Mouse (Mus musculus) thymus, postnatal 14 days (tissue): ENCODE results near the gene Layn.
A peak's percentile ranks its signal among the peaks of the same experiment; 100 is the strongest.

Source experiments
- DNase-seq: peaks from one replicate; pipeline ENCODE4 v3.0.0; 2021

Layn gene

DNA sequence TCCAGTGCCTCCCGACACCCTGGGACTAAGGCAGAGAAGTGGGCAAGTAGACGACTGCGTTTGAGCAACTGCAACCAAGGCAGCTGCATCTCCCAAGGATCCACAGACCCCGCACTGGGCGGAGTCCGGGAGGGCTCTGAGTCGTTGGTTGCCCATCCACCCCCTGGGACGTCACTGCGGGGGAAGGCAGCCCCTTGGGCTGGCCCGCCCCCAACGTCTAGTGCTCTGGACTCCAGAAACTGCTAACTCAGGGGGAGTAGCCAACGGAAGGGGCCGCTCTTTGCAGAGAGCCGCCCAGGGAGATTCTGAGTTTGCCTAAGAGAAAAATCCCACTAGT, at the start of gene Layn:
Gene Layn (minus strand): TSS at position 116 of the 337 bp plus-strand sequence.
- peak; percentile 61 for DNase-seq

DNA sequence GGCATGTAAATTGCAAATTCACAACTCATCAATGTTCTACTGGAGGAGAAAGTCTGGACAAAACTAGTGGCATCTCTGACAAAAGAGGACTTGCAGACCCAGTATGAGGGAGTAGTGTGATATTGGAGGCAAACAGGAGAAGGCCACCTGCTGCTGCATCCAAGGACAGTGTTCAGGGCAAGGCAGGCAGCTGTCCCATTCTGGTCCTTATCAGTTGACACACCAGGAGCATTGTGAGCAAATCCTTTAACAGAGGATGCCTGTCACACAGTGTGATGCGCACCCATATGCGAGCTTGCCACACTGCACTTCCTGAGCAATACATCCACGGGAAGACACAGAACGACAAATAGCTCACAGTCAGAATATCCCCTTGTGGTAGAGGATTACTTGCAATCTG, 37.9 kb upstream of the Layn start:
- DNase-seq: no peak

DNA sequence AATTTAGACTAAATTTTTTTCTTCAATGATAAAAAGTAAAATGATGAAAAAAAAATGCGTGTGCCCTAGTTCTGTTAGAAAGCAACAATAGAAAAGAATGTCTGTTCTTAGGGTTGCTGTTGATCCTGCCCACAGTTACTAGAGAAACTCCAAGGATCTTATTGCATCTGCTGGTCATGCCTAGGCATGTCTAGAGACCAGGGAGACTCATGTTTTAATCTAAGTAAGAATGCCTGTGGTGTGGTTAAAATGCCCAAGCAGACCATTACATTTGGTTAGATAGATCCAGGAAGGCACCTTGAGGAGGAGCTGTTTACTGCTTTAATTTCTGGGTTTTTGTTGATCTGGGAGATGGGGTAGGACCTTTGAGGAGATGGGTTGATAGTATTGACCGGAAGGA, 28.9 kb upstream of the Layn start:
- DNase-seq: no peak

- peak; percentile 5 for DNase-seq
Observed at GRCm38 (mm10) chr9:51103808-51104514, 27.1 kb upstream of the Layn start.

GRCm38 (mm10) chr9:51102963-51103807, 26.3 kb upstream of the Layn start:
- peak; percentile 7 for DNase-seq

DNA sequence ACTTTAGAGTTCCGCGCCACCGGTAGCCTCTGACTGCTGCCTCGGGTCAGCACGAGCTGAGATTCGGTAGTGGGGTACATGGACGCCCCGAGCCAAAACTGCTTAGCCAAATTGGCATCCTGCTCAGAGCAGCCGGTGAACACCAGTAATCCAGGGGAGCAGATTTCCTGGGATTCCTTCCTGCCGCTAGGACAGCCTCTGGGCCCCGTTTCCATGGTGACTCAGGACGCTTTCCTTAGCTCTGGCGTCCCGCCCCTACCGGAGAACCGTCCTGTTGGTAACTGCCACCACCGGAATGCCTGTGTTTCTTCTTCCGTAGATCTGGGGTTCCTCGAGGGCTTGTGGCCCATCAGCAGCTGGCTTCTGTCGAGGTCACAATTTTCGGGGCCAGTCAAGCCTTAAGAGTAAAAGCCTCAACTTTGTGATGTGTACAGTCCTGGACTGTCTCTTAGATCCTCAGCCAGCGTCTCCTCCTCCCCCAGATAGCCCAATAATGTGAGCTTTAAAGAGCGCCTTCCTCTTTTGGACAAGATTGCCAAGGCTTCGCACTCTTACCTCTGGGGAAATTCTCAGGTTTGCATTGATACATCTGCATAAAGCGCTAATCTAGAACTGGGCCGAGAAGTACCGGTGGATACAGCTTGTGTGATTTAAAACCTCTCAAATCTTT, 25.0 kb upstream of the Layn start, which contains the start of gene 4833427G06Rik:
Gene 4833427G06Rik (minus strand): TSS at position 323 of the 670 bp plus-strand sequence.
- no peak for DNase-seq

GRCm38 (mm10) chr9:51096306-51096705, 19.4 kb upstream of the Layn start:
- DNase-seq: no peak

DNA sequence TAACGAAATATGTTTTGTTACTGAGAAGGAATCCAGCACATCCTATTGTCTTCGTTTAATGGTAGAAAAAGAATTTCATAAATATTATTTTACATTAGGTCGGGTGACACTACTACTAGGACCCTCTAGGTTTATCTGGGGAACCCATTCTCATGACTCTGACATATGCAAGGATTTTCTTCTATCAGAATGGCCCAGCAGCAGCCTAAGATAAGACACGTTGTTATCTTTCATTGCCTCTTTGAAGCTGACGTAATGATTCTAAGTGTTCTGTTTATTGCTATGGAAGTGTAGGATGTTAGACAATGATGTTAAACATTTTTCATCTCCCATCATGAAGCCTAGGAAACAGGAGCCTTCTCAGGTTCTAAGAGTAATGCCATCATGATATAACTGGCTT, 16.8 kb upstream of the Layn start:
- no peak for DNase-seq

DNA sequence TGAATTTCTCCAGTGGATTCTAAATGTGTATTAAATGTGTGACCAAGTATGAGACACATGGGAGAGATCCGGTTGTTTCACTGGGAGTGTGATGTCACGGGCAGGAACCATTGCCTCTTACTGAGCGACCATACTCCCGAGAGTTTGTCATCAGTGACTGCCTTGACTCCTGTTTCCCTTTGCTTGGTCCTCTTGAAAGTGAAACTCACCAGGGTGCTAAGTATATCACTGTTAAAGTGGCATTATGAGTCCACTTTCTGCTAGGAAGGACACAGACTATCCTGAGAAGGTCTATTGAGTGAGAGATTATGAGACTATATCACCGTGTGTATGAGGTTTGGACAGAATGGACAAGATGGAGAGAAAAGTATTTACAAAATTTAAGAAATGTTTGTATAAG, 4.7 kb upstream of the Layn start:
- DNase-seq: no peak

DNA sequence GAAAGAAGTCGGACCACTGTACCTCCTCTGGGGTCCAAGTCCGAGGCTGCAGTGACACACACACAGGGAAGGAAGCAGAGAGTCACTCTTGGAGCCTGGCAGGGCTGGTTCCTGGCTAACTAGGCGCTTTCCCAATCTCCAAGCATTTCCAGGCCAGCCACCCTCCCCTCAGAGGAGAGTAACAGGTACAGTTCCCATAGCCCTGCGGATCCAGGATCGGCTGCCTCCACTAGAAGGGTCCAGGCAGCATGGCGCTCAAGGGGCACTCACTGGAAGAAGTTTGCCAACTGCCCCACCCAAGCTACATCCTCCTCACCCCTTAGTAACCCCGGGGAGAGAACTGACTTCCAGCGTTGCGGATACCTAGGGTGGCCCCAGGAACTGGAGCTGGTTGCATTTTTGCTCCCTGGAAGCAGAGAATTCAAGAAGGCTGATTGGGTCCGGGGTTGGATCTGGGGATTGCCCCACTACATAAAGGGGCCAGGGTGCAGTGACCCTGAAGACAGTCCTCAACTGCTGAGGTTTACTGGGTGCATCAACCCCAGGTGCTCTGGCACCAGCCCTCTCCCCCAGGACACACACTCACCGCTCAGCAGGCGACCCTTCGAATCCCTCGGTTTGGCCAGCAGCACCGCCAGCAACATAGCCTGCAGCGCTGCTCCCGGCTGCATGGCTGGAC, 455 bp downstream of the Layn start:
- peak; percentile 8 for DNase-seq

- DNase-seq: peak; percentile 17
Observed at GRCm38 (mm10) chr9:51075780-51076179, 1.1 kb downstream of the Layn start.

GRCm38 (mm10) chr9:51070801-51071200, 6.1 kb downstream of the Layn start:
- no peak for DNase-seq

- DNase-seq: no peak
Observed at GRCm38 (mm10) chr9:51068202-51068601, 8.7 kb downstream of the Layn start.

DNA sequence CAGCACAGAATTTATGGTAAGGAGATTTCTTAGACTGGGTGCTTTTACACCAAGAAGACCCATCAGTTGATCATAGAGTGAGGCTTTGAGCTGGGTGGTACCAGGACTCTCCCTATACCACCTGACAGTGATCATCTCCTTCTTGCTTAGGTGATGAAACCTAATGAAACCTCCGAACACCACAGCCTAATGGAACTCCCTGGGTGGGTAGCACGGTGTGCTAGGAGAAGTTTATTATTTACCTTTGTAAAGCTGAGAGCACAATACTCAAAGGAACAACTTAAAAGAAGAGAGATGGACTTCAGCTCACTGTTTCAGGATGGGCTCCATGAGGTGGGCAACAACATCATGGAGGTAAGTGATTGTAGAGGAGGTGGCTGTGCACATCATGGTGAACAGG, 16.3 kb downstream of the Layn start, which contains the start of gene Btg4:
Gene Btg4 (plus strand): TSS at position 301 of the 400 bp plus-strand sequence.
- no peak for DNase-seq

- DNase-seq: no peak
Observed at GRCm38 (mm10) chr9:51058951-51059521, 17.9 kb downstream of the Layn start.

DNA sequence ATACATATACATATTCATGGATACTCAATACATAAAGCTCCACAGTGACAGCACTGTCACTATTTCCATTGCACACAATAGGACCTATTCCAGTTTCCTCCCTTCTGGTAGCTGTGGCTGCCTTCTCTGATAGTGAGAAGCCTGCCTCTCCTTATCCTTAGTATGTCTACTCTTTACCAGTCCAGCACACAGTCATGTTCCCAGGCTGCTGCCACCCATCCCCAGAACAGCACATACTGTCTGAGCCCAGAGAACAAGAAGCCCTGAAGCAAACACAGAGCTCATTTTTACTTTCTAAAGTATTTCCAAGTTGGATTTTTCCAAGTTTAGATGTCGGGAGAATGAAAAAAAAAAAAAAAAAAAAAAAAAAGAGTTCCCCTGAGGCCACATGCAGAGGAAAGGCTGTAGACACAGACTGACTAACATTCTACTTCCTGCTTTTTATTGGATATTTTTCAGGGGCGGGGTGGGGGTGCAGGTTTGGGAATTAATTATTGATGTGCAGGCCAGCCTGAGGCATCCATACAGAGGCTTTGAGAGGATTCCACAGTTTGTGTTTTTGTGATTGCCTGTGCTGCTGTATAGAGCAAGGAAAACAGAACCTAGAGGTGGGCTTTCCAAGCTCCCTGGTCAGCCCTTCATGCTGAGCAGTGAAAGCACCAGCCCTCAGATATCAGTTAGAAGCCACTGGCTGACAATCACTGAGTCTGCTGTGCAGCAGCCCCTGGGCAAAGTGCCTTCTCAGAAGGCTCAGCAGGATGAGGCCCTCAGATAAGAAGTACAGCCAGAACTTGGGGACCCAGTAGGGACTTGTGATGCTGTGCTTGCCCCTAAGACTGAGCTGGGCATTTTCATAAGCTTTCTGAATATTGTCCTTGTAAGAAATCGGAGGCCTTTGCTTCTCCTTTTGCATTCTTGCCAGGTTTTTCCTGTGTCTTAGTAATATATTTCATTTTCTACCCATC, 20.3 kb downstream of the Layn start:
- DNase-seq: no peak

DNA sequence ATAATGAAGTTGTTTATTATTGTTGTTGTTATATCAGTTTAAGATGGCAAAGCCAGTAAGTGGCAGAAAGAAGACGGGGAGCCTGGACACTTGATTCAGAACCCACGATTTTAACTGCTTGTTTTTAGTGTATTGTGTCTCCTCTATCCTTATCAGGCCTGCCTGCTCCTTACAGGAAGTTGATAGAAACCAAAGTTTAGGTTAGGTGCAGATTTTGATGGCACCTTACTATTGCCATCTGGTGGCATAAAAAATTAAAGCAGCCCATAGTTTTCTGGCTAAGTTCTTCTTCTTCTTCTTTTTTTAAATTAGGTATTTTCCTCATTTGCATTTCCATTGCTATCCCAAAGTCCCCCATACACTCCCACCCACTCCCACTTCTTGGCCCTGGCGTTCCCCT, 24.7 kb downstream of the Layn start:
- peak; percentile 35 for DNase-seq

GRCm38 (mm10) chr9:51042136-51042535, 34.8 kb downstream of the Layn start:
- DNase-seq: no peak

DNA sequence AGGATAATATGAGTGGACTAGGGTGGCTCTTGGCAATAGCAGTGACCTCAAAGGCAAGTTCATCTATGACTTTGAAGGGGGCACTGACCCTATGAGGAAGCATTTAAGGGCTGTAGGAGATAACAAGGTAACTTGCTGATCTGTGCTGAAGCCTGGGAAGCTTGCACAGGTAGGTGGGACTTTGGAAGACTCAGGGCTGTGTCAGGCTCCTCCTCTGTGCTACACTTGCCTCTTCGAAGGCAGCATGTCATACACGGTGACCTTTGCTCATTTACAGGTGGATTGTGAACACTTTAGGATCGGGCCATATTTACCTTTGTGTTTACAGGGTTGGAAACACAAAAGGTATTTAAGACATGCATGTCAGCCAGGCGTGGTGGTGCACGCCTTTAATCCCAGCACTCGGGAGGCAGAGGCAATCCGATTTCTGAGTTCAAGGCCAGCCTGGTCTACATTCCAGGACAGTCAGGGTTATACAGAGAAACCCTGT, 35.4 kb downstream of the Layn start:
- DNase-seq: no peak

DNA sequence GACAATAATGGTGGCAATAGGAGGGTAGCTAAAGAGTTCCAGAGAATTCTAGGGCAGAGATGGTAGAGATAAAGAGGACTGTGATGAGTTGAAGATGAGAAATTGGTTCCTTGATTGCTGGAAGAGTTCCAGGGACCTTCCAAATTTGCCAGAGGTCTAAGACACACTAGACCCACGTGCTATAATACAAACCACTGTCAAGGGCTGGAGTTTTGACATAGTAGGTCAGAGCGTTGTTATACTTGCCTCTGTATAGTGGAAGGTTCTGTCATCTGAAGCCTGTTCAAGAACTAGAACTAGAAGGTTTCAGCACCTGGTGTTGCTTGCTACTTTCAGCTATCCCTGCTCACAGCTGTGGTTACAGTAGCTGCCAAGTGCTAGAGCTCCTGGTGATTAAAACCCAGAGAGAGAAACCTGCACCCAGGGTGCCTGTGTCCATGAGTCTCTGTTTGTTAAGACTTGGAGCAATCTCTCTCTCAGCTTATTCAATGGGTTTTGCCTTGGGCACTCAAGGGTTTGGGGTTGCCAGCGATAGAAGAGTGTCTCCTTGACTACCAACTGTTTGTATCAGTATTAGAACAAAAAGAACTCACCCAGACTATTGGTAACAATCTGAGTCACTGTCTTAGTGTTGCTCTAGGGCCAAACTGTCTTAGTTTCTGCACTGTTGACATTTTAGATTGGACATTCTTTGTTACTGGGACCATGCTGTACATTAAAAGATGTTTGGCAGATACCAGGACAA, 43.9 kb downstream of the Layn start:
- DNase-seq: no peak

DNA sequence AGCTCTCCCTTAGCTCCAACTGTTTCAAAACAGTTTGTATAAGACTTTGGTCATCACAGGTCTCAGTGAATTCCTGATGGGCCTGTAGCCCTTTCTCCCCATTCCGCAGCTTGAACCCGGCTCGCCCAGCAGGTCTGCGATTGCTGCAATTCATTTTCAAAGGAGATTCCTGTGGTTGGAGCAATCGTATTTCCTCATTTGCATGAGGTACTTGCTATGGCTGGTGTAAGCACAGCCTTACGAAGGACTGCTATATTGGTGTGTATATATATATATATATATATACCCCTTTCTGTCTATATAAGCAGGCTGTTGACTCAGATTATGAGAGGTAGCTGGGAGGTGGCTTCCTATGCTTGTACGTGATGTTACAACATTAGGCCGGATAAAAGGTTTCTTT, 44.6 kb downstream of the Layn start:
- DNase-seq: no peak
